Mouse (Mus musculus) liver, adult 2 months (tissue): ENCODE data around the gene Lmntd1.

Source experiments
- CTCF ChIP-seq: fragments of 200-500 bp; IDR thresholded peaks from 2 replicates; pipeline ENCODE4 v1.5.1; 2011; ENCODE audit warnings: low read depth, low read length, control low read depth
- POLR2A ChIP-seq: fragments of 200-500 bp; IDR thresholded peaks from 2 replicates; pipeline ENCODE4 v1.6.1; 2011; ENCODE audit warnings: low read length, control low read depth; ENCODE audit not compliant: insufficient read depth; ENCODE audit errors: extremely low read depth

DNA sequence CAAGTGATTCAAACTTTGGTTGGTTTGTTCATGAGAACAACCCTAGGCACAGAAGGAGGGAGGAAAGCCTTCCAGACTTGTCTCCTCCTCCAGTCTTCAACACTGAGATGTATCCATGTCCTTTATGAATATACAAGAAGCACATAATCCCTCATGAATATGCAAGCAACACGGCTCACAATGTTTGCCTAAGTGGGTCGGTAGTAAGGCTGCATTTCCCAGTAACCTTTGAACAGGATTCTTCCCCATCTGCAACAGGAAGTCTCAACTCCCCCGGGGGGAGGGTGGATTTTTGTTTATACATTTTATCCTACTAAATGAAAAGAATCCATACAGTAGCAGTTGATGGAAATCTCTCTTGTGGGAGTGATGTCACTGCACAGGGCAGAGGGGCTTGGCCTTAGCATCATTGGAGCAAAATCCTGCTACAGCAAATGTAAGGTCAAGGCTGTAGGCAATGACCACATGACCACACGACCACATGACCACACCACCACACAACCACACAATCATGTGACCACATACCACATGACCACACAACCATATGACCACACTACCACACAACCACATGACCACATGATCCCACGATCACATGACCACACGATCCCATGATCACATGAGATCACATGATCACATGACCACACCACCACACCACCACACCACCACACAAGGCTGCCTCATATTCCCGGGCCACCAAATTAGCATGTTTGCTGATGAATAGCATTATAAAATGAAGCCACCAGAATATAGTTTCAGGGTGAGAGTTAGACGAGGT lies 40.1 kb upstream of the Lmntd1 start:
- no peak for TF ChIP-seq POLR2A
- TF ChIP-seq CTCF: no peak
